Mouse (Mus musculus) neural tube, embryonic 12.5 days (tissue): ENCODE data around the gene Zfp553. TPM values are rescaled to one million over a fixed set of nuclear protein-coding genes. Genes with fewer than 3 reads are reported as not detected.

Experiments
- ATAC-seq: fragments of 200-750 bp; cut with Nextera tagmentation; 2 replicates; pipeline ENCODE4 v1.8.0; 2017; ENCODE audit warnings: low read depth, mild to moderate bottlenecking, moderate TSS enrichment, moderate library complexity; ENCODE audit not compliant: low FRiP score
- H3K27ac ChIP-seq: fragments of 300-500 bp; sonication (generic); 2 replicates; pipeline ENCODE4 v1.5.1; 2016
- H3K27me3 ChIP-seq: fragments of 300-500 bp; sonication (generic); replicated peaks from 2 replicates; pipeline ENCODE4 v1.6.1; 2016; ENCODE audit warnings: mild to moderate bottlenecking
- H3K36me3 ChIP-seq: fragments of 300-500 bp; sonication (generic); 2 replicates; pipeline ENCODE4 v1.6.1; 2016; ENCODE audit warnings: mild to moderate bottlenecking
- H3K4me1 ChIP-seq: fragments of 300-500 bp; sonication (generic); 2 replicates; pipeline ENCODE4 v1.6.1; 2016
- H3K4me2 ChIP-seq: fragments of 300-500 bp; sonication (generic); replicated peaks from 2 replicates; pipeline ENCODE4 v1.6.1; 2016; ENCODE audit warnings: mild to moderate bottlenecking
- H3K4me3 ChIP-seq: fragments of 300-500 bp; sonication (generic); 2 replicates; pipeline ENCODE4 v1.5.1; 2016
- H3K9ac ChIP-seq: fragments of 300-500 bp; sonication (generic); 2 replicates; pipeline ENCODE4 v1.6.1; 2016; ENCODE audit warnings: mild to moderate bottlenecking
- H3K9me3 ChIP-seq: fragments of 300-500 bp; sonication (generic); 2 replicates; pipeline ENCODE4 v1.6.1; 2016; ENCODE audit warnings: mild to moderate bottlenecking
- WGBS: fragments of 180-500 bp; shearing (Covaris S2); methylation state at CpG from one replicate; pipeline ENCODE4 v1.1.7; 2016; 5-methylcytosine and 5-hydroxymethylcytosine counted together
- polyA plus RNA-seq: library from polyadenylated mRNA; unstranded; fragments of >200 nt; fragmentation: Nextera tagmentation; extraction: Ambion mirVana; gene quantifications from 2 replicates; pipeline ENCODE4 v1.2.1, GENCODE M21; 2016

Gene Zfp553
- polyA plus RNA-seq, 1 experiment from 2014 or later, result 68.9 TPM

DNA sequence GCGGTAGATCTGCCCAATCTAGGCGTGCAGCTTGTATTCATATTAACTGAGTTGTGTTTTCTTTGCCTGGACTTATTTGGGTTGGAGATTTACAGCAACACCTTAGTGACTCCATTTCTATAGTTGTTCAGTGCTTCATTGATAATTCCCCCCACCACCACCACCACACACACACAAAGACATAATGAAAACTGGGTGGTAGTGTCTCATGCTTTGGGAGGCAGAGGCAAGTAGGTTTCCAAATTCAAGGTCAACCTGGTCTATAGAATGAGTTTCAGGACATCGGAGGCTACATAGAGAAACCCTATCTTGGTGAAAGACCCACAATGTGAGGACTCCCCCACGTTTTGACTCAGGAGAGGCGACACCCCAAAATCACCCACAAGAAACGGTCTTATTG, 8.2 kb upstream of the Zfp553 start:
- 93% methylated on average over 6 of the region's 6 CpGs for WGBS
- Histone ChIP-seq H3K9ac (no peak overlapping the region), H3K36me3 (peaks cover 9% of the 10 kb centered on the region), H3K4me1 (no peaks in the 10 kb centered on the region), H3K4me2 (no peak overlapping the region), H3K4me3 (no peak overlapping the region), H3K27ac (no peak overlapping the region), H3K9me3 (no peaks in the 10 kb centered on the region), H3K27me3 (no peaks in the 10 kb centered on the region)
- no peak for ATAC-seq

DNA sequence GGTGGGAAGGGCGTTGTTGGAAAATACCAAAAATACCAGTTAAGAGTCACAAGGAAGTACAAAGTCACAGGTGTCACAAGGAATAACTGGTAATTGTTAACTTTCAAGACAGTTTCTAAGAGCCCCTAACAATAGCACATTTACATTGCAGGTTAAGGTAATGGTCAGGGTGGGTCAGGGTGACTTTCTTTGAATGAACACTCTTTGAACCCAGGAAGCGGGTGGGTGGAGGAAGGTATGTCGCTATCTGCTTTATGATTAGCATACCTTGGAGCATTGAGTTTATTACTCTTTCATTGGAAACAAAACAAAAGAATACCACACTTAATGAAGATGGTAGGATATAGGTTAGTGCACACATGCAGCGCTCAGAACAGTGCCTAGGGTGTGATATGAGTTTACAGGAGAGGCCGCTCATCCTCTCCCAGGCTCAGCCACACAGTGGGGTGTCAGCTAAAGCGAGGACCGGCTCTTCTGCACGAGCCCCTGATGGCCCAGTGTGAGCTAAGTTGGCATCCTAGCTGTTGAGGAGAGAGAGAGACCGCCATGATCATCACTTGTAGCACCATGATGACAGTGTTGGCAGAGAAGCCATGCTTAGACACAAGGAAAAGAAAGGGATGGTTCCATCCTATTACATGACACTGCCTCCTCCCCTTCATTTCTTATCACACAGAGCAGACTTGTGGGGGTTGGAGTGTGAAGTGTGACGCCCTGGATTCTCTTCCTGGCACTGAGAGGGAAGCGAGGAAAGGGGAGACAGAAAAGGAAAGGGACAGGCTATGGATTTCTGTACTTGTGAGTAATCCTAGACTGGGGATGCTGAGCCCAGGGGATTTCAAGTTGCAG, 7.5 kb upstream of the Zfp553 start:
- Histone ChIP-seq H3K4me3 (no peak overlapping the region), H3K9me3 (no peaks in the 10 kb centered on the region), H3K27ac (no peak overlapping the region), H3K9ac (no peak overlapping the region), H3K36me3 (peaks cover 16% of the 10 kb centered on the region), H3K27me3 (no peaks in the 10 kb centered on the region), H3K4me2 (no peak overlapping the region), H3K4me1 (peaks cover 6% of the 10 kb centered on the region)
- WGBS, result 90% methylated on average over 11 of the region's 11 CpGs
- no peak for ATAC-seq

GRCm38 (mm10) chr7:127228615-127229303, 4.1 kb upstream of the Zfp553 start:
- Histone ChIP-seq H3K4me3 (no peak overlapping the region), H3K4me1 (peaks cover 21% of the 10 kb centered on the region), H3K4me2 (no peak overlapping the region), H3K27ac (no peak overlapping the region), H3K36me3 (peaks cover 19% of the 10 kb centered on the region), H3K9ac (no peak overlapping the region), H3K9me3 (no peaks in the 10 kb centered on the region), H3K27me3 (no peaks in the 10 kb centered on the region)
- no peak for ATAC-seq
- WGBS, result 66% methylated on average over 4 of the region's 4 CpGs

DNA sequence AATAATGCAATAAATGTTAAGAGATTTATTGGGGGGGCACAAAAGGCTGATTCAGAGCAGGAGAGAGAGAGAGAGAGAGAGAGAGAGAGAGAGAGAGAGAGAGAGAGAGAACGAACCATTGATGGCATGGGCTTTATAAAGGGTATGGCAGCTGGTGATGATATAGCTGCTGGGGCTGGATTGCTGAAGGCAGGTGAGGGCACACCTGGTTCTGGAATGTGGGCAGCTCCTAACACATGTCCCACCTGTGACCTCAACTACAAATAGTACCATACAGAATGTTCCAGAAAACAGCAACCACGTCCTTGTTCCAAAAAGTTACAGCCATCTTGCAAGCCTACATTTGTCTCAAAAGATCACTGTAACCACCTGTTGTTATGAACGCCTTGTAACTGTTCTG, 1.5 kb upstream of the Zfp553 start:
- peak overlapping the region; percentile 96 for H3K9ac ChIP-seq
- H3K4me1 ChIP-seq, result peaks cover 30% of the 10 kb centered on the region
- peak overlapping the region; percentile 86 for H3K4me2 ChIP-seq
- 63% methylated on average over 2 of the region's 3 CpGs for WGBS
- no peak for ATAC-seq
- H3K27me3 ChIP-seq, result no peaks in the 10 kb centered on the region
- H3K9me3 ChIP-seq, result no peaks in the 10 kb centered on the region
- peaks cover 36% of the 10 kb centered on the region for H3K36me3 ChIP-seq
- H3K27ac ChIP-seq, result no peak overlapping the region
- H3K4me3 ChIP-seq, result peak overlapping the region; percentile 90

DNA sequence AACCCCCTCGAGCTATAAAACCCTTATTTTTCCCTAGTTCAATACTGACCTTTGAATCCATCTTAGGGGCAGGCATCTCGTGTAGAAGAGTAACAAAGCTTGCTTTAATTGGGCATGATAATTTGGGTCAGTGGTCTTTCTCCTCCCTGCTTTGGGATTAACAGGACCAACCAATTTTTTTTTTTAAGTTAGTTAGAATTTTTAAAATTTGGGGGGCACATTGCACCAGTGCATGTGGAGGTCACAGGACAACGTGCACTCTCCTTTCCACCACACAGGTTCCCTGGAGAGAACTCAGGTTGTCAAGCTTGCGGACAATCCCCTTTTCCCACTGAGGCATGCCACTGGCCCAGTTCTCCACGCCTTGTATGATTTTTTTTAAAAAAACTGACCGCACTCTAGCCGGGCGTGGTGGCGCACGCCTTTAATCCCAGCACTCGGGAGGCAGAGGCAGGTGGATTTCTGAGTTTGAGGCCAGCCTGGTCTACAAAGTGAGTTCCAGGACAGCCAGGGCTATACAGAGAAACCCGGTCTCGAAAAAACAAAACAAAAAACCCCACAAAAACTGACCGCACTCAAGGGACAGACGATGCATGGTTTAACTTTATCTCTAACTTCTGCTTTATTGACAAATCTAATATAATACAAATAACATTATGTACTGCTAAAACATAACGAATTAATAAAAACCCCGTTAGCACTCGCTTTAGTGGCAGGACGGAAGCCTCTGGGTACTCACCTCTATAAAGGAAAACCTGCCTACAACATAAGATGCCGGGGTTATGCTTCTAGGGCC, 837 bp upstream of the Zfp553 start:
- Histone ChIP-seq H3K36me3 (peaks cover 42% of the 10 kb centered on the region), H3K27me3 (no peaks in the 10 kb centered on the region), H3K9me3 (no peaks in the 10 kb centered on the region), H3K4me3 (peak overlapping the region; percentile 90), H3K27ac (peak overlapping the region; percentile 98), H3K4me1 (peaks cover 30% of the 10 kb centered on the region), H3K9ac (peak overlapping the region; percentile 96), H3K4me2 (peak overlapping the region; percentile 86)
- ATAC-seq, result no peak
- 10% methylated on average over 20 of the region's 20 CpGs for WGBS

DNA sequence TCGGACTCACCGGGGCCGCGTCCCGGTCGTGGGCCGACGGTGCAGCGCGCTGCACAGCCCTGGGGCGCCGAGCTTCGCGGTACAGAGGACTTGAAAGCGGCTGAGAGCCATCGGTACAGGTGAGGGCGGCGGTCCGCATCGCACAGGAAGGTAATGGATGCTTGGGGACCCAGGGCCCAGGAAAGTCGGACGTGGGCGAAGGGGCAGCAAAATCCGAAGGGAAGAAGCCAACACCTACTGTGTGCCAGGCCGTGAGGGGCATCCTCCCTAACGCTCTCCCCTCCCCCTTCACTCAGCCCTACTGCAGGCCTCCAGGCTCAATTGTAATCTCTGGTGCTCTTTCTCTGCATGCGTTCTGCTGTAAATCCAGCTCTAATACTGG, 498 bp downstream of the Zfp553 start:
- H3K4me3 ChIP-seq, result peak overlapping the region; percentile 90
- peak overlapping the region; percentile 96 for H3K9ac ChIP-seq
- H3K4me2 ChIP-seq, result peak overlapping the region; percentile 86
- H3K36me3 ChIP-seq, result peaks cover 56% of the 10 kb centered on the region
- peak overlapping the region; percentile 98 for H3K27ac ChIP-seq
- WGBS, result under 1% methylated on average over 27 of the region's 27 CpGs
- peaks cover 30% of the 10 kb centered on the region for H3K4me1 ChIP-seq
- H3K9me3 ChIP-seq, result no peaks in the 10 kb centered on the region
- peak; percentile 52 for ATAC-seq
- H3K27me3 ChIP-seq, result no peaks in the 10 kb centered on the region

DNA sequence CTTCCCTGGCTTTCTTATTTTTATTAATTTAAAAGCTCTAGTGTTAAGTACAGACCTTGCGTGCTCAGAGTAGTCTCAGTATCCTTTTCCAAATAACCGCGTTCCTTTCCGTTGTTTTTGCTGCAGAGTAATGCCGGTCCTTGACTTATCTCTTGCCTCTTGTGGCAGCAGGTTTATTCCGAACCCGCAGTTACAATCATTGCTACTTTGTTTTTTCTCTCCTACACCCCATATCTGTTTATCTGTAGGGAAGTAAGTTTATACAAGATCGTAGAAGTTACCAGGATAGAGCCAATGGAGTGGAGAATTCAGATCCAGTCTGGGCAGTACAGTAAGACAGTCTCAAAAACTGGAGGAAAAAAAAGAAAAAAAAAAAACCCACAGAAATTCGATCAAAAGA, 904 bp downstream of the Zfp553 start:
- Histone ChIP-seq H3K9me3 (no peaks in the 10 kb centered on the region), H3K9ac (peak overlapping the region; percentile 96), H3K27ac (peak overlapping the region; percentile 98; the same call in 1 of the 2 replicates), H3K4me3 (peak overlapping the region; percentile 90), H3K4me2 (peak overlapping the region; percentile 86), H3K36me3 (peaks cover 60% of the 10 kb centered on the region), H3K27me3 (no peaks in the 10 kb centered on the region), H3K4me1 (peaks cover 30% of the 10 kb centered on the region)
- ATAC-seq, result no peak
- 6% methylated on average over 9 of the region's 9 CpGs for WGBS

DNA sequence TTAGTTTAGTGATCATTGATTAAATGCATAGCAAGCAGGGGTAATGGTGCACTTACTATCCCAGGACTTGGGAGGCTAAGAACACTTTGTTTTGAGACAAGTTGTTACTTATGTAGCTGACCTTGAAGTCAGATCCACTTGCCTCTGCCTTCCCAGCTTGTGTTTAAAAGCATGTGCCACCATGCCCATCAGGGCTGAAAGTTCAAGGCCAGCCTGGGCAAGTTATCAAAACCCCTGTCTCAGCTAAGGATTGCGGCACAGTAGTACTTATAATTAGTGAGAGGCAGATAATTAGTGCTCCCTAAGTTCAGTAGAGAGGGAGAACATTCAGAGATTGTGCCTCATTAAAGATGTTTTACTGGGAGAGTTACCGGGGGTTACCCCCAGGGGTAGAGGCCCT, 1.9 kb downstream of the Zfp553 start:
- Histone ChIP-seq H3K27me3 (no peaks in the 10 kb centered on the region), H3K4me1 (peaks cover 29% of the 10 kb centered on the region), H3K27ac (no peak overlapping the region), H3K4me2 (peak overlapping the region; percentile 86), H3K9ac (no peak overlapping the region; the same call in 1 of the 2 replicates), H3K36me3 (peaks cover 57% of the 10 kb centered on the region), H3K4me3 (no peak overlapping the region), H3K9me3 (no peaks in the 10 kb centered on the region)
- ATAC-seq, result no peak
- 94% methylated on average over 2 of the region's 2 CpGs for WGBS

DNA sequence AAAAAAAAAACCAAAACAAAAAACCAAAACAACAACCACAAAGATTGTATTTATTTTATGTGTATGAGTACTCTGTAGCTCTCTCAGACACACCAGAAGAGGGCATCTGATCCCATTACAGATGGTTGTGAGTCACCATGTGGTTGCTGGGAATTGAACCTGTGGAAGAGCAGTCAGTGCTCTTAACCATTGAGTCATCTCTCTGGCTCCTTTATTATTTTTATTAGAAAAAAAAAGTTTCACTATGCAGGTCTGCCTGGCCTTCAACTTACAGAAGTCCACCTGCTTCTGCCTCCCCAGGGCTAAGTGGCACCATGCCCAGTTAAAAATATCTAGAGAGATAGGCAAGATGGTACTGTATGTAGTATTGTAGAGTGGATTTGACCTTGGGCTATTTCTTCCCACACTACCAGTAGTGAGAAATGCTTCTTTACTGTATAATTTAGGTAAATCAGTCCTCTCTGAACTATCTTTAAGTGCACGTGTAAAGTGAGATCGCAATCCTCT, 10.6 kb downstream of the Zfp553 start:
- Histone ChIP-seq H3K4me3 (no peak overlapping the region; the same call in 1 of the 2 replicates), H3K9ac (0 out of 2 replicates have a peak overlapping the region, but pooled peaks have one; percentile 87), H3K4me1 (peaks cover 19% of the 10 kb centered on the region), H3K27me3 (no peaks in the 10 kb centered on the region), H3K4me2 (peak overlapping the region; percentile 90), H3K36me3 (peaks cover 22% of the 10 kb centered on the region), H3K9me3 (no peaks in the 10 kb centered on the region), H3K27ac (no peak overlapping the region)
- 35% methylated on average over 2 of the region's 2 CpGs for WGBS
- no peak for ATAC-seq

DNA sequence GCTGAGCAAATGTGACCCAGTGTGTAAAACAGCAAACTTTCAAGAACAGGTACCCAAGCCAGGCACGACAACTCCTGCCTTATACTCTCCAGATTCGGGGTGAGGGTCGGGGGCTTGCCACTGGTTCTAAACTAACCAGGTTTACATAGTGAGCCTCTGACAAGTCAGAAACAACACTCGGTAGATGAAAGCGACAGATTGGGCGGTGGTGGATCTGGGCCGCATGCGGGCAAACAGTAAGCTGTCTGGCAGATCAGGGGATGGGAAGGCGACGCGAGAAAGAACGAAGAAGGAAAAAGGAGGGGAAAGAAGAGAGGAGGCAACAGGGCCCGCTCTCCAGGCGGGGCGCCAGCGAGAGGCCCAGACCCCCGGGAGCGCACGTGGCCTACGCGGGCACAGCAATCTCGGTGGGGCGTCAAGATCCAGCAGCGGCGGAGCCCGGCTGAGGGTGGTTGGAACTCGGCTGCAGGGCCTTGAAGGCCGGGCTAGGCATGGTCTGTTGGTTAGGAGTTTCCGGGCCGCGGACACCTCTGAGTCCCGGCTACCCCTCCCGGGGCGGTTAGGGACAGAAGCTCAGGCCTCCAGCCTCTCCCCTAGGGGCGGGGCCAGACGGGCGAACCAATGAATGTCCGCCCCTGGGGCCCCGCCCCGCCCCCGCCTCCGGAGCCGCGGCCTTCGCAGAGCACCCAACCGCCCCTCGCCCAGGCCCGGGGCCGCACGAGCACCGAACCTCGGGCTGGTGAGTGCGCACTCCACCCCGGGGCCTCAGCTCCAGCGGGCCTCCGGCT, 11.2 kb downstream of the Zfp553 start, which contains the start of gene Zfp771:
Zfp771 (plus strand) TSS at position 405 of the 788 bp plus-strand sequence.
- WGBS, result 1% methylated on average over 53 of the region's 56 CpGs
- Histone ChIP-seq H3K9ac (peak within 1 kb of the TSS; percentile 87), H3K9me3 (no peaks in the 10 kb centered on the region)

More for the DNA sequence above, 11.2 kb downstream of the Zfp553 start, which contains the start of gene Zfp771:
- H3K27me3 ChIP-seq, result no peaks in the 10 kb centered on the region
- H3K4me1 ChIP-seq, result peaks cover 19% of the 10 kb centered on the region
- 0 out of 2 replicates have a peak within 1 kb of the TSS, but pooled peaks have one; percentile 55 for H3K27ac ChIP-seq
- H3K4me3 ChIP-seq, result peak within 1 kb of the TSS; percentile 62
- peak within 1 kb of the TSS; percentile 90 for H3K4me2 ChIP-seq
- peak; percentile 94 for ATAC-seq
- peaks cover 15% of the 10 kb centered on the region for H3K36me3 ChIP-seq
